Mouse (Mus musculus) lung, postnatal 14 days (tissue): ENCODE measurements around the gene H2al1m.
"Not testable (repeated sequence)": the region's sequence is repeated elsewhere in the genome, so short reads cannot be mapped to it uniquely, and the experiment has no call there.

ENCODE experiments used
- DNase-seq: peaks from one replicate; pipeline ENCODE4 v3.0.0; 2021

The H2al1m gene

DNA sequence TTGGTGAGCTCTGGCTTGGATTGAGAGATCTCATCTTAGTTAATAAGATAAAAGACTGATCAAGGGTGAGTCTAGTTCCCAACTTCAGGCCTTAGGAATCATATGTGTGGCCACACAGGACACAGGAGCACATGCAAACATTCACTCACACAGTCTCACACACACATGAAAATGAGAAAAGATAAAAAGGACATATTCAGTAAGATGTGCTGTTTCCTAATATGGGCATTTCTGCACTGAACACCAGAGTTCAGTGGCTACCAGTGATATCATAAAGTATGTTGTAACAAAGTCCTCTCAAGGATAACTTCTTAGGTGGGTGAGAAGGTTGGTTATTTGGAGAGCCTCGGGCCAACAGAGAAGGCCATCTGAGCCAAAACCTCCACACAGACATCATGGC, at the start of gene H2al1m:
Gene H2al1m (plus strand): TSS at position 301 of the 400 bp plus-strand sequence.
- not testable (repeated sequence) for DNase-seq

- DNase-seq = no peak
Observed at GRCm38 (mm10) chrX:9240737-9241591, 42.6 kb upstream of the H2al1m start.

GRCm38 (mm10) chrX:9243381-9243864, 40.1 kb upstream of the H2al1m start:
- peak; percentile 16 for DNase-seq

DNA sequence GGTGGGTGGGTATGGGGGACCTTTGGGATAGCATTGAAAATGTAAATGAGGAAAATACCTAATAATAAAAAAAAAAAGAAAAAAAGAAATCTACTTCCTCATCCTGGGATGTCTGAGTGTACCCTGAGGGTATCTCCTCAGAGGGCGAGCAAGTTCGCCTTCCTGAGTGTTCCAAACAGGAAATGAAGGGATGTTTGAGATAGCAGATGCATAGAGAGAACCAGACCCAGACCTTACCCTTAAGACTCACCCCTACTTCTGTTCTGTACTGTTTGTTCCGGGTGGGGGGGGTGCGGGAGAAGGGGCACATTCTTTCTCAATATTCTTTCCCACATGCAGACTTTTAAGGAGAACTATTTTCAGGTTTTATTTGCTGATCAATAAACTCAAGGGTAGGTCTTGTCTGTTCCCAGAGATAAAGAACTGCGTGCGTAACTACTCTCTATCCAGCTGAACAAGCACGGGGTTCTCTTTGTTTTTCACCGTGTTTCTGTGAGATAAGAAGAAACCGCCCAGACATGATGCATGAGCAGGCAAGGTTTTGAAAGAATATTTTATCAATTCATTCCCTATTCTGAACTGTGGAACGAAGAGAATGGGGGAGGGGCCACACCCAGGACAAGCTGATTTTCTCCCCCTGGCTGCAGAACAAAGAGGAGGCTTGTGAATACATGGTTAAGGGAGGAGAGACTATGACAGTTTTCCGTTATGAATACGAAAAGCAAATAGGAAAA, 38.8 kb upstream of the H2al1m start:
- DNase-seq = no peak

DNA sequence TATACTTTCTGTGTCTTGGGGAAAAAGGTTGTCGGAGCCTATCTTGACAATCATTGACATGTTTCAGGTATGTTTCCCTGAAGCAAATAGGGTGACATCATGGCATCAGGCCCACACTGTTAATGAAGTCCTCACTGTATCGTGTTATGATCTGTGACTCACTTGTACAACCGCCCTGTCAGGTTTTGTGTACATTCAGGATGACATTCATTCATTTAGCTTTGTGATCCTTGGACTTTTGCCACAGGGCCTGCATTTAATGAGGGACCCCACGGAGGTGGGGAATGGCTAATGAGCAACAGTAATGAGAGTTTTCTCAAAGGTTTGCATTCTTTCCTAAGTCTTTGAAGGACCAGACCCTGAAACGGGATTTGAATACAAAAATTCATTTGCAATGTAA, 34.7 kb upstream of the H2al1m start:
- no peak for DNase-seq

DNA sequence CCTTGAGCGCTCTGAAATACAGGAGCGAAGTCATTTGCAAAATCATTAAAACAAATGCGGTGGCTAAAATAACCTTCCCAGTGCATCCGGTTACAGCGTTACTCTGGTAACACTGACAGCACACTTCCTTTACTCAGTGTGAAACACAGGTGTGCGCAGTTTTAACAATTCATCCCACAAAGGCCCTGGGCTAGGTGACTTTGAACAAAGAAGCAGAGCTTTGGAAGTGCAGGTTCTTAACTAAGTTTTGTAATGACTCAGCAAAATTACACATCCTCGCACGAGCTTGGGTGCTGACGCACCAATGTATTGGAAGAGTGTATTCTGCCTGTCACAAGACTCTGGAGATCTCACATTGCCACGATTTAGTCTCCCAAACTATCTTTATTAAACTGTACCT, 29.6 kb upstream of the H2al1m start:
- no peak for DNase-seq

- DNase-seq = no peak
Observed at GRCm38 (mm10) chrX:9254901-9255300, 28.7 kb upstream of the H2al1m start.

DNA sequence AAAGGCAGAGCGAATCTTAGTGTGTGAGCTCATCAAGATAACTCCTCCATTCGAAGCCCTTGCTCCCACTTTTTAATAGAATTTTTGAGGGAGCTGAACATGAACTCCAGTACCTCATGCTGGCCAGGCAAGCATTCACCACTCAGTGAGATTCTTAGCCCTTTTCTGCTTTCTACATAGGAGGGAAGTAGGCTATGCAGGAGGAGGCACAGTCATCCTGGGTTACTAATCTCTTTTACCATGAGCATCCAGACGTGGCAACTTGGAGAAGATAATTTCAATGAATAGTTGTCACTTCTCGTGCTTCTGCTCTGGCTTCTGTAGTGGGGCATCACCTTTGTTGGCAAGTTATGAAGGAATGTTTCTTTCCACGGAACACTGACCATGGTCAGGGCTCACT, 26.8 kb upstream of the H2al1m start, which contains the start of gene Gm14862:
Gene Gm14862 (minus strand): TSS at position 134 of the 400 bp plus-strand sequence.
- no peak for DNase-seq

DNA sequence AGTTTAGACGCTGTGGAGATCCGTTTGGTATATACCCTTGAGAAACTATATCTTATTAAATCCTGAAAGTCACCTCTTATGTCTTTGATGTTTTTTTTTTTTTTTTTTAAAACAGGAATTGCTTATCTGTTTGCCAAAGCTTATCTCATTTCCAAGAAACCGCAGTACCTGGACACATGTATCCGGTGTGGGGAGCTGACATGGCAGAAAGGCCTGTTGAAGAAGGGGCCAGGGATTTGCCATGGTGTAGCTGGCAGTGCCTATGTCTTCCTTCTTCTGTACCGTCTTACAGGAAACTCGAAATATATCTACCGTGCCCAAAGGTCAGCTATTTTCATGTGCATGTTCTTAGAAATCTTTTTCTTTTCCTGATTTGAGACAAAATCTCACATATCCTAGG, 25.7 kb upstream of the H2al1m start:
- DNase-seq = no peak

- DNase-seq = no peak
Observed at GRCm38 (mm10) chrX:9259267-9259666, 24.3 kb upstream of the H2al1m start.

DNA sequence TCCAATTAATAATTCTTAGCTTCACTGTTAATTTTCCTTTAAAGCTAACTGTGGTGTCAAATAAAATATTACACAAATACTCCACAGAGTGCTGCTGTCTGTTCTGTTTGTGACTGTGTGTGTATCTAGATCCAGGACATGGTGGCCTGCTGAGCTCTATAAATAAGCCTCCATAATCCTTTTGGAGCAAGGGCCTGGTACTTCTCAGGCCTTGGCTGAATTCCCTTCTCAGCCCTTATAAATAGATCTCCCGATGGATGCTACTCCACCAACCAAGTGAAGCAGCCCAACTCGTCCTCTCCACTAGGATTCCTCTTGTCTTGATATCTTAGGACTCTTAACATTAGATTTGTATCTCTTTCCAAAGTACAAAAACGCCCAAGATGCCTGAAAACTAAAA, 12.5 kb upstream of the H2al1m start:
- no peak for DNase-seq

DNA sequence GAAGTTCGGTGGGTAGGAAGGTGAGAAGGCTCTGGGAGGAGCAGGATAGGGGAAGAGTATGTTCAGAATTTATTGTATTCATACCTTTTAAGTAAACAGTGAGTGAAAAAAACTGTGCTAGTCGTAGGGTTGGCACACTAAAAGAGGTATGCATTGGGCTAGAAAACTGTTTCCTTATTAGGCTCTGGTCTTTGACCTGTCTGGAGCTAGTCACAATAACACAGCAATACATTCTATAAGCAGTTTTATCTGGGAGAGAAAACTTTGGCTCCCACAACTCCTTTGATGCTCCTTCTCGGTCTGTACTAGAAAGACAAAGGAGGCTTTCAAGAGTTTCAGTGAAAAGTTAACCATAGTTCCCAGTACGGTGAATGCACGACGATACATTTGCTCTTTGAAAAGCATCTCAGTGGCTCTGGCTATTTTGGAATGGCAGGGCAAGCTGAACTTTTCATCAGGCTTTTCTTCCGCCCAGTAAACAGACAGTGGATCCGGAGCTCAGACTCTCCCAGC, 11.6 kb upstream of the H2al1m start:
- DNase-seq = no peak

GRCm38 (mm10) chrX:9272460-9273361, 10.9 kb upstream of the H2al1m start, which contains the start of gene Xk:
Gene Xk (plus strand): TSS chrX:9272756.
- DNase-seq = peak; percentile 44

- no peak for DNase-seq
Observed at GRCm38 (mm10) chrX:9273377-9274002, 10.1 kb upstream of the H2al1m start.

DNA sequence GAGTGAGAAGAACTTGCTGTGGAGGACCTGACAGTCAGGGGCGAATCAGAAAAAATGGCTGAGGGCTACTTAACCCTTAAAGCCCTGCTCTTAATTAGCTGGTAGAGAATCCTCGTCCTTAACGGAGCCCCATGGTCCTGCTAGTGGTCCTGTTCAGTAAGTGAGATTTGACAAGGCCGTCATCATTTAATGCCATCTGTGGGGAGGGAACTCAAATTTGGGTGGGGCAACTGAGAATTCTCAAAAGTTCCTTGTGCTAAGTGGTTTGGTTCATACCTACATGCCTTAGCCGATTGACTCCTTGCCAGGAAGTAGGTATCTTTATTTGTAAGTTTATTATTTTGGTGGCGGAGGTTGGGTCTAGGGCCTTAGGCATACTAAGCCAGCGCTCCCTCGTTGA, 9.2 kb upstream of the H2al1m start:
- DNase-seq = no peak

DNA sequence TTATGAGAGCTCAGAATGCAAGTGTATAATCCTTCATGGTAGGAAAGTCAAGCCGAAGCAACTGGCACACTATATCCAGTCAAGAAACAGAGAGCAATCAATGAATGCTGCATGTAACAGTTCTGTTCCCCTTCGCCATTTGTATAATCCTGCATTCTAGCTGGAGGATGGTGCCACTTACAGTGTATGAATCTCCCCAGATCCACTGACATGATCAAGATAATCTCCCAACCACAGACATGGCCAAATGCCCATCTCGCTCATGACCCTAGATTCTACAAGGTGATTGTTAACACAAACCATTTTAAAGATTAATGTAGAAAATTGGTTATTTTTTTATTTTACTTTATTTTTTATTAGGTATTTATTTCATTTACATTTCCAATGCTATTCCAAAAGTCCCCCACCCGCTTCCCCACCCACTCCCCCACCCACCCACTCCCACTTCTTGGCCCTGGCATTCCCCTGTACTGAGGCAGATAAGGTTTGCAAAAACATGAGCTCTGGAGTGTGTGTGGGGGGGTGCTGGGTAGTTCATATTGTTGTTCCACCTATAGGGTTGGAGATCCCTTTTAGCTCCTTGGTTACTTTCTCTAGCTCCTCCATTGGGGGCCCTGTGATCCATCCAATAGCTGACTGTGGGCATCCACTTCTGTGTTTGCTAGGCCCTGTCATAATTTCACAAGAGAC, 9.7 kb downstream of the H2al1m start:
- not testable (repeated sequence) for DNase-seq

GRCm38 (mm10) chrX:9298413-9298864, 14.9 kb downstream of the H2al1m start:
- DNase-seq = no peak

- no peak for DNase-seq
Observed at GRCm38 (mm10) chrX:9302791-9303190, 19.2 kb downstream of the H2al1m start.

DNA sequence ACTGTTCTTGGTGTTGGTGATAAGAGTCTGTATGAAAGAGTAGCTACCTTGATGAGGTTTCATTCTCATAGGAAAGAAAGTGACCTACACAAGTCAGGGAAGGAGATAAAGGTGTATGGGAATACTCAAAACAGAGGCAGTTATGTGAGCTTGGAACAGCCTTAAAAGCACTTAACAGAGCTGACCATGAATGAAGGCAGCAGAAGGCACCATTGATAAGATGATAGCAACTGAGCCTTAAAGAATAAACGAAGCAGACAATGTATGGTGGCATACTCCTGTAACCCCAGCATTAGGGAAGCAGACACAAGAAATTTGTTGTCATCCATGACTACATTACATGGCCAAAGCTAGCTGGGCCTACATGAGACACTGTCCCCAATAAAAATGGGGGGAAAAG, 19.9 kb downstream of the H2al1m start:
- DNase-seq = no peak

DNA sequence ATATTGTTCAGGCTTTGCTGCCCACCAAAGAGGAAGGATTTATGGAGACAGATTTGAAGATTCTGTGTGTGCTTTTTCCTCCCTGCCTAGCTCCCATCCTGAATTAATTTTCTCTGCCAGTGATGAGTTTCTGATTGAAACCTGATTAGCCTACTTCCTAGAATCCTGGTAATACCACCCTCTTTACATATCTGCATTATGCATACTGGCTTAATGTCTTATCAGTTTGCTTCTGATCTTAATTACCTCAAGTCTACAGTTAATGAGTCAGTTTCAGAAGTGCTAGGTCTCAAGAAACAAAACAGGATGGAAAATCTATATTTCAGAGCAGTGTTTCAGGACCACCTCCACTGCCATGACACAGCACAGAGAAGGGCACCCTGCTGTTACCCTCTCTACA, 32.9 kb downstream of the H2al1m start:
- DNase-seq = not testable (repeated sequence)

GRCm38 (mm10) chrX:9327954-9328353, 44.4 kb downstream of the H2al1m start:
- DNase-seq = not testable (repeated sequence)
